Mouse (Mus musculus) stomach, postnatal 0 days (tissue): ENCODE data around the gene Fcer1g.

Experiments
- CTCF ChIP-seq: IDR thresholded peaks from 2 replicates; pipeline ENCODE4 v1.5.1; 2016; ENCODE audit warnings: antibody characterized with exemption, low read depth, mild to moderate bottlenecking, moderate library complexity
- EP300 ChIP-seq: optimal IDR thresholded peaks from 2 replicates; pipeline ENCODE3; 2016; ENCODE audit warnings: antibody characterized with exemption

DNA sequence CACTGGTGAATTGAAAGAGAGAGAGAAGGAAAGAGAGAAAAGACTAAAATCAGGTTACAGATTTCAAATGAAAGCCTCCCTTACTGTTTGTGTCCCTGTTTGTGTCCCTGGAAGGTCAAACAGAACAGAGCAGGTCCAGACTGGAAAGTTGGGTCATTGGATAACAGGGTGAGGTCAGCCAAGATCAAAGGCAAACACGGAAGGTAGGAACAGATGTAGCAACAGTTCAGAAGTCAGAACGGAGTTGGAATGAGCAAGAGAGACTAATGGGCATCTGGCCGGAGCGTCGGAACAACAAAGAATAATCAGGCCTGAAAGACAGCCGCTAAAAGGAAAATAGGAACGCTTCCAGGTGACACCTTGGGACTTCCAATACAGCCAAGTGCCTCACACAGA is 29.9 kb downstream of the Fcer1g start:
- TF ChIP-seq CTCF (no peak), EP300 (no peak)
